Mouse (Mus musculus): ENCODE data around the gene Fam83c. TPM values are rescaled to one million over a fixed set of nuclear protein-coding genes. Genes with fewer than 3 reads are reported as not detected.

Fam83c gene
- total RNA-seq, 2 experiments from 2014 or later = not detected

- DNase-seq (ENCODE audit: low spot score) = peak; percentile 88
Observed at GRCm38 (mm10) chr2:155826630-155827424, 7.8 kb downstream of the Fam83c start, which contains the start of gene Eif6. Eif6 (minus strand) TSS chr2:155826925.

GRCm38 (mm10) chr2:155825904-155826629 lies 8.6 kb downstream of the Fam83c start:
- DNase-seq (ENCODE audit: low spot score) = no peak

GRCm38 (mm10) chr2:155823722-155824121 lies 10.9 kb downstream of the Fam83c start:
- no peak for DNase-seq (ENCODE audit: low spot score)

GRCm38 (mm10) chr2:155820779-155821178 lies 13.9 kb downstream of the Fam83c start:
- no peak for DNase-seq (ENCODE audit: low spot score)

- no peak for DNase-seq (ENCODE audit: low spot score)
Observed at GRCm38 (mm10) chr2:155819449-155820251, 15.0 kb downstream of the Fam83c start.

GRCm38 (mm10) chr2:155819392-155819448 lies 15.4 kb downstream of the Fam83c start, which contains the start of gene BC029722:
BC029722 (minus strand) TSS chr2:155819426.
- no peak for DNase-seq (ENCODE audit: low spot score)

GRCm38 (mm10) chr2:155818596-155819391 lies 15.9 kb downstream of the Fam83c start:
- DNase-seq (ENCODE audit: low spot score) = peak; percentile 97

GRCm38 (mm10) chr2:155817301-155818245 lies 17.1 kb downstream of the Fam83c start:
- DNase-seq (ENCODE audit: low spot score) = peak; percentile 61

GRCm38 (mm10) chr2:155816179-155816578 lies 18.5 kb downstream of the Fam83c start:
- DNase-seq (ENCODE audit: low spot score) = no peak

GRCm38 (mm10) chr2:155814829-155815228 lies 19.8 kb downstream of the Fam83c start:
- no peak for DNase-seq (ENCODE audit: low spot score)

- no peak for DNase-seq (ENCODE audit: low spot score)
Observed at GRCm38 (mm10) chr2:155812637-155813036, 22.0 kb downstream of the Fam83c start.

- DNase-seq (ENCODE audit: low spot score) = peak; percentile 77
Observed at GRCm38 (mm10) chr2:155811821-155812396, 22.7 kb downstream of the Fam83c start.

GRCm38 (mm10) chr2:155809620-155810019 lies 25.0 kb downstream of the Fam83c start:
- no peak for DNase-seq (ENCODE audit: low spot score)

GRCm38 (mm10) chr2:155807408-155807807 lies 27.2 kb downstream of the Fam83c start:
- DNase-seq (ENCODE audit: low spot score) = no peak

- DNase-seq (ENCODE audit: low spot score) = peak; percentile 63
Observed at GRCm38 (mm10) chr2:155806548-155806947, 28.1 kb downstream of the Fam83c start.

- DNase-seq (ENCODE audit: low spot score) = no peak
Observed at GRCm38 (mm10) chr2:155805925-155806255, 28.8 kb downstream of the Fam83c start.

- DNase-seq (ENCODE audit: low spot score) = peak; percentile 71
Observed at GRCm38 (mm10) chr2:155805231-155805924, 29.3 kb downstream of the Fam83c start.

GRCm38 (mm10) chr2:155804053-155804452 lies 30.6 kb downstream of the Fam83c start:
- no peak for DNase-seq (ENCODE audit: low spot score)

- DNase-seq (ENCODE audit: low spot score) = no peak
Observed at GRCm38 (mm10) chr2:155802761-155803160, 31.9 kb downstream of the Fam83c start.

GRCm38 (mm10) chr2:155798613-155799012 lies 36.0 kb downstream of the Fam83c start:
- DNase-seq (ENCODE audit: low spot score) = no peak
